Mouse (Mus musculus): Measurements from ENCODE around the gene Defb25.

- no peak for TF ChIP-seq CTCF (IDR thresholded peaks at IDR 0.05; ENCODE audit: low read depth)
- TF ChIP-seq EP300 (IDR thresholded peaks at IDR 0.05; ENCODE audit: low read depth), result no peak
Observed at GRCm38 (mm10) chr2:152624566-152624965, 1.7 kb upstream of the Defb25 start.
